Mouse (Mus musculus) olfactory bulb, adult 2 months (tissue): Measurements from ENCODE around the gene Mov10l1.

Source experiments
- CTCF ChIP-seq: fragments of 200-500 bp; IDR thresholded peaks from 2 replicates; pipeline ENCODE4 v1.5.1; 2012; ENCODE audit warnings: low read depth, mild to moderate bottlenecking, low read length, moderate library complexity; ENCODE audit not compliant: insufficient read depth
- POLR2A ChIP-seq: fragments of 200-500 bp; IDR thresholded peaks from 2 replicates; pipeline ENCODE4 v1.6.1; 2012; ENCODE audit warnings: mild to moderate bottlenecking, low read depth, low read length, moderate library complexity; ENCODE audit not compliant: insufficient read depth

GRCm38 (mm10) chr15:88999124-88999523 is 16.4 kb downstream of the Mov10l1 start:
- TF ChIP-seq POLR2A (no peak), CTCF (no peak)
